Mouse (Mus musculus) inflammation-experienced regulatory T-cells, adult 16 weeks (primary cell): ENCODE data around the gene Tmem132c. TPM values are rescaled to one million over a fixed set of nuclear protein-coding genes. Genes with fewer than 3 reads are reported as not detected.

ENCODE experiments used
- polyA plus RNA-seq: library from polyadenylated mRNA; unstranded; fragments of 100-300 nt; shearing (Covaris generic); gene quantifications from one replicate; pipeline ENCODE4 v1.2.1, GENCODE M21; 2017

Tmem132c gene
- polyA plus RNA-seq: not detected

GRCm38 (mm10) chr5:127241136-127241924 lies at the start of gene Tmem132c:
Gene Tmem132c (plus strand): TSS chr5:127241808.

